In genomic region chr4:83302887-83303827, GRCm38 (mm10) we compare ENCODE assay signal across 8 mouse cellular contexts. TPM values are rescaled to one million over a fixed set of nuclear protein-coding genes. Genes with fewer than 3 reads are reported as not detected.
DNase-seq lines count a peak whose midpoint lies in the region; ATAC-seq lines count a peak whose summit lies in the region.

No protein-coding gene starts in this region.

- no peak overlapping the region for H3K4me3 ChIP-seq in hindbrain, embryonic 14.5 days (replicated peaks; ENCODE audit: low read length)

- no peak overlapping the region for H3K27ac ChIP-seq in hindbrain, embryonic 14.5 days

- 44% methylated on average over 13 of the region's 13 CpGs for WGBS in hindbrain, embryonic 14.5 days

- H3K4me1 ChIP-seq in hindbrain, embryonic 14.5 days (replicated peaks; ENCODE audit: control insufficient read depth, insufficient read depth, low read length), result no peaks in the 10 kb centered on the region

- H3K36me3 ChIP-seq in hindbrain, embryonic 14.5 days (replicated peaks; ENCODE audit: control insufficient read depth, insufficient read depth), result no peaks in the 10 kb centered on the region

- H3K4me2 ChIP-seq in hindbrain, embryonic 14.5 days (replicated peaks), result no peak overlapping the region

- no peak overlapping the region for H3K9ac ChIP-seq in hindbrain, embryonic 14.5 days

- peak; percentile 94 for DNase-seq in ZHBTc4 (ENCODE audit: low read depth, low spot score)
- DNase-seq in cerebellum, adult 9-10 months, result peak; percentile 86
- peak; percentile 91 for DNase-seq in hindbrain, embryonic 14.5 days (ENCODE audit: low spot score)
- DNase-seq in layer of hippocampus, adult 9-11 months, result peak; percentile 73
- DNase-seq in lung, postnatal 10 days, result peak; percentile 90
- DNase-seq in retina, postnatal 1 day, result peak; percentile 89
- peak; percentile 35 to 69 for DNase-seq in urinary bladder, postnatal 4 days (ENCODE audit: low spot score in 2 of 2)

- no peaks in the 10 kb centered on the region for H3K9me3 ChIP-seq in hindbrain, embryonic 14.5 days (ENCODE audit: control insufficient read depth, low read length)

- peak; percentile 88 for ATAC-seq in frontal cortex, adult (ENCODE audit: low TSS enrichment)
- no peak for ATAC-seq in hindbrain, embryonic 14.5 days (ENCODE audit: low FRiP score)

- no peaks in the 10 kb centered on the region for H3K27me3 ChIP-seq in hindbrain, embryonic 14.5 days (ENCODE audit: control insufficient read depth, insufficient read depth, low read length)

RNA-seq across cellular contexts. Expression of gene Ttc39b, which starts 20.9 kb away (rescaled TPM):
- 8.2 and 9.0 TPM in 2 replicates for polyA plus RNA-seq in hindbrain, embryonic 14.5 days (2014; fragmentation: Nextera tagmentation; extraction: Ambion mirVana)
